8 mouse cellular contexts compared by ENCODE assay signal in genomic region chr2:156720675-156721553, GRCm38 (mm10). TPM values are rescaled to one million over a fixed set of nuclear protein-coding genes. Genes with fewer than 3 reads are reported as not detected.
A peak's percentile ranks its signal among the peaks of the same experiment; 100 is the strongest.
DNase-seq lines count a peak whose midpoint lies in the region; ATAC-seq and TF ChIP-seq lines count a peak whose summit lies in the region.

No protein-coding gene starts in this region.

- peak overlapping the region; percentile 99 for H3K27ac ChIP-seq in hindbrain, embryonic 10.5 days
- H3K27ac ChIP-seq in lung, embryonic 16.5 days (ENCODE audit: low read length): peak overlapping the region; percentile 92
- H3K27ac ChIP-seq in thymus, adult 2 months (ENCODE audit: control insufficient read depth, insufficient read depth, low read length): 0 out of 2 replicates have a peak overlapping the region, but pooled peaks have one; percentile 21

- under 1% methylated on average over 114 of the region's 114 CpGs for WGBS in hindbrain, embryonic 10.5 days
- 0% methylated on average over 65 of the region's 114 CpGs for WGBS in lung, embryonic 16.5 days
- WGBS in thymus, adult 2 months: under 1% methylated on average over 98 of the region's 114 CpGs

- peak overlapping the region; percentile 95 for H3K4me2 ChIP-seq in lung, embryonic 16.5 days (ENCODE audit: low read depth, low read length)

- peak; percentile 62 for TF ChIP-seq POLR2A in thymus, adult 2 months (IDR thresholded peaks at IDR 0.05; ENCODE audit: control insufficient read depth, extremely low read depth, insufficient read depth, low read length, poor library complexity)

- ATAC-seq in frontal cortex, adult (ENCODE audit: low TSS enrichment): peak; percentile 35
- ATAC-seq in lung, embryonic 16.5 days (ENCODE audit: low read depth): peak; percentile 89

- peak; percentile 92 for TF ChIP-seq CTCF in thymus, adult 2 months (IDR thresholded peaks at IDR 0.05; ENCODE audit: borderline replicate concordance, control insufficient read depth, extremely low read depth, insufficient read depth, low read length, poor library complexity)

- no peaks in the 10 kb centered on the region for H3K9me3 ChIP-seq in hindbrain, embryonic 10.5 days
- no peaks in the 10 kb centered on the region for H3K9me3 ChIP-seq in lung, embryonic 16.5 days (ENCODE audit: control insufficient read depth, low read length)

- H3K9ac ChIP-seq in lung, embryonic 16.5 days (ENCODE audit: low read length): peak overlapping the region; percentile 96

- DNase-seq in Muller cell, postnatal 12 days (ENCODE audit: inconsistent ontology term): peak; percentile 97
- peak; percentile 96 for DNase-seq in cerebellum, adult 9-10 months
- peak; percentile 96 for DNase-seq in hindbrain, embryonic 10.5 days (ENCODE audit: low spot score)
- DNase-seq in layer of hippocampus, adult 9-11 months: peak; percentile 95
- DNase-seq in ovary, adult 18-20 months (ENCODE audit: low spot score): peak; percentile 93
- peak; percentile 89 for DNase-seq in thymus, adult 2 months

- H3K27me3 ChIP-seq in hindbrain, embryonic 10.5 days (ENCODE audit: insufficient read depth, poor library complexity, severe bottlenecking): no peaks in the 10 kb centered on the region
- H3K27me3 ChIP-seq in lung, embryonic 16.5 days (ENCODE audit: control insufficient read depth, insufficient read depth, low read depth, low read length): no peaks in the 10 kb centered on the region
- no peaks in the 10 kb centered on the region for H3K27me3 ChIP-seq in thymus, adult 2 months (ENCODE audit: control insufficient read depth, insufficient read depth, low read length)

- H3K36me3 ChIP-seq in hindbrain, embryonic 10.5 days: peaks cover 7% of the 10 kb centered on the region; the same call in 1 of the 2 replicates
- H3K36me3 ChIP-seq in lung, embryonic 16.5 days (ENCODE audit: control insufficient read depth, insufficient read depth, low read length): no peaks in the 10 kb centered on the region
- no peaks in the 10 kb centered on the region for H3K36me3 ChIP-seq in thymus, adult 2 months (ENCODE audit: control insufficient read depth, insufficient read depth, low read length)

- peak overlapping the region; percentile 91 for H3K4me3 ChIP-seq in hindbrain, embryonic 10.5 days
- H3K4me3 ChIP-seq in lung, embryonic 16.5 days (ENCODE audit: low read length): peak overlapping the region; percentile 92
- peak overlapping the region; percentile 79 for H3K4me3 ChIP-seq in thymus, adult 2 months (ENCODE audit: control insufficient read depth, insufficient read depth, low read length)

- H3K4me1 ChIP-seq in hindbrain, embryonic 10.5 days (replicated peaks): peaks cover 79% of the 10 kb centered on the region
- peaks cover 55% of the 10 kb centered on the region for H3K4me1 ChIP-seq in lung, embryonic 16.5 days (replicated peaks; ENCODE audit: control insufficient read depth, insufficient read depth, low read length)
- H3K4me1 ChIP-seq in thymus, adult 2 months (replicated peaks; ENCODE audit: control insufficient read depth, insufficient read depth, low read length): peaks cover 32% of the 10 kb centered on the region

RNA-seq across cellular contexts. Expression of gene Myl9, which starts 54.3 kb away (rescaled TPM):
- polyA plus RNA-seq in hindbrain, embryonic 10.5 days (2016; fragmentation: Nextera tagmentation; extraction: Ambion mirVana): 86.1 and 126 TPM in 2 replicates
- polyA plus RNA-seq in lung, embryonic 16.5 days (2015; fragmentation: Nextera tagmentation; extraction: Ambion mirVana): 371 and 400 TPM in 2 replicates
- 32.3 and 32.4 TPM in 2 replicates for polyA plus RNA-seq in thymus, adult 2 months (2012; rRNA removed)

Comparison
In these comparisons a context has a peak if more than half of its experiments do, and no peak if none do; other contexts are left out.
1. Peak in every context shown above with its lines: DNase-seq, ATAC-seq, H3K4me3 ChIP-seq and H3K27ac ChIP-seq.
2. H3K27ac ChIP-seq: peak in every context shown above with its lines; median percentile 99 in hindbrain, embryonic 10.5 days; 92 in lung, embryonic 16.5 days; 21 in thymus, adult 2 months.